Mouse (Mus musculus): Measurements from ENCODE around the gene Smarca2. TPM values are rescaled to one million over a fixed set of nuclear protein-coding genes. Genes with fewer than 3 reads are reported as not detected.

Gene Smarca2
- polyA plus RNA-seq, 1 experiment from 2014 or later = 95.2 TPM

DNA sequence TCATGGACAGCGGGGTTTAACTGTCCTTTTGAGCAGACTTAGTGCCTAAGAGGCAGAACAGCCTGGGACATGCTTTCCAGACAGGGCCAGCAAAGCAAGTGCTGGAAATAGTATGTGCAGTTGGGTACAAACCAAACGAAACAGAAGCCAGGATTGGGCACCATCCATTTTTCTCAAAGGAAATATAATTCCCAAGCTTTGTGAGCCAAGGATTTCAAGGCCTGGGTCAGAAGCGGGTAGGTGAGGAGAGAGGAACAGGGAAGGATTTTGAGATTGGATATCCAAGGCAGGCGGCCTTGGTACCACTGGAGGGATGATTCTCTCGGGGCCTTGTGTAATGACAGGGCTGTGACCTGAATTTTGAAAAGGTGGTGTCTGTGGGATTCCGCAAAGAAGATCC is 116.9 kb downstream of the Smarca2 start:
- Histone ChIP-seq H3K27me3 (replicated peaks; ENCODE audit: control insufficient read depth, insufficient read depth, low read length) (no peaks in the 10 kb centered on the region), H3K4me2 (ENCODE audit: low read length) (no peak overlapping the region), H3K9ac (ENCODE audit: low read depth, low read length) (no peak overlapping the region), H3K27ac (ENCODE audit: low read depth, low read length) (no peak overlapping the region), H3K4me3 (ENCODE audit: low read length) (no peak overlapping the region), H3K36me3 (ENCODE audit: control insufficient read depth, insufficient read depth, low read length) (no peaks in the 10 kb centered on the region), H3K9me3 (ENCODE audit: control insufficient read depth, low read length) (no peaks in the 10 kb centered on the region), H3K4me1 (ENCODE audit: control insufficient read depth, insufficient read depth, low read depth, low read length) (no peaks in the 10 kb centered on the region; the same call in 1 of the 2 replicates)
- 68% methylated on average over 6 of the region's 6 CpGs for WGBS
- no peak for ATAC-seq

- no peak for ATAC-seq
- WGBS = 88% methylated on average over 11 of the region's 11 CpGs
- Histone ChIP-seq H3K27ac (ENCODE audit: low read depth, low read length) (no peak overlapping the region), H3K9me3 (ENCODE audit: control insufficient read depth, low read length) (no peaks in the 10 kb centered on the region), H3K4me2 (ENCODE audit: low read length) (no peak overlapping the region), H3K4me1 (ENCODE audit: control insufficient read depth, insufficient read depth, low read depth, low read length) (no peaks in the 10 kb centered on the region), H3K36me3 (ENCODE audit: control insufficient read depth, insufficient read depth, low read length) (no peaks in the 10 kb centered on the region), H3K27me3 (replicated peaks; ENCODE audit: control insufficient read depth, insufficient read depth, low read length) (no peaks in the 10 kb centered on the region), H3K4me3 (ENCODE audit: low read length) (no peak overlapping the region), H3K9ac (ENCODE audit: low read depth, low read length) (no peak overlapping the region)
These were observed 119.0 kb downstream of the Smarca2 start for GRCm38 (mm10) chr19:26723899-26724298.

DNA sequence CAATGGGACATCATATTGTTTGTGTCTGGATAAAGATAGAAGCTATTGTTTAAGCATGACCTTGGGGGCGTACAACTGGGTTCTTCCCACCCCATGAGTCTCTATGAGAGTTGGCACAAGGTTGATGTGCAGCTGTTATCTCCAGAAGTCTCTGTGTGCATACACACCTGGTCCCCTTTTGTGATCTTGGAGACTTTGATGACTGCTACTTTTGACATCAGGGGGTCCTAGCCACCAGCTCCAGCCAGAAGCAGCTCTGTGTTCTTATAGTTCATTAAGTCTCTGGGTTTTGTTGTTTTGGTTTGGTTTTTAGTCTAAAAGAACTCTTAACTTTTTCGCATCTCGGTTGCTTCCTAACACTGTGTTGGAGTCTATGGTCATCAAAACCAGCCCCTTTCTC is 119.8 kb downstream of the Smarca2 start:
- Histone ChIP-seq H3K27ac (ENCODE audit: low read depth, low read length) (no peak overlapping the region), H3K27me3 (replicated peaks; ENCODE audit: control insufficient read depth, insufficient read depth, low read length) (no peaks in the 10 kb centered on the region), H3K9me3 (ENCODE audit: control insufficient read depth, low read length) (no peaks in the 10 kb centered on the region), H3K4me3 (ENCODE audit: low read length) (no peak overlapping the region), H3K4me2 (ENCODE audit: low read length) (no peak overlapping the region), H3K36me3 (ENCODE audit: control insufficient read depth, insufficient read depth, low read length) (no peaks in the 10 kb centered on the region), H3K4me1 (ENCODE audit: control insufficient read depth, insufficient read depth, low read depth, low read length) (no peaks in the 10 kb centered on the region), H3K9ac (ENCODE audit: low read depth, low read length) (no peak overlapping the region)
- 86% methylated on average over 3 of the region's 3 CpGs for WGBS
- no peak for ATAC-seq

- no peaks in the 10 kb centered on the region for H3K4me1 ChIP-seq (ENCODE audit: control insufficient read depth, insufficient read depth, low read depth, low read length)
- H3K9ac ChIP-seq (ENCODE audit: low read depth, low read length) = no peak overlapping the region
- ATAC-seq = no peak
- no peaks in the 10 kb centered on the region for H3K36me3 ChIP-seq (ENCODE audit: control insufficient read depth, insufficient read depth, low read length)
- H3K4me2 ChIP-seq (ENCODE audit: low read length) = no peak overlapping the region
- no peaks in the 10 kb centered on the region for H3K27me3 ChIP-seq (replicated peaks; ENCODE audit: control insufficient read depth, insufficient read depth, low read length)
- H3K27ac ChIP-seq (ENCODE audit: low read depth, low read length) = no peak overlapping the region
- H3K4me3 ChIP-seq (ENCODE audit: low read length) = no peak overlapping the region
- 83% methylated on average over 9 of the region's 9 CpGs for WGBS
- no peaks in the 10 kb centered on the region for H3K9me3 ChIP-seq (ENCODE audit: control insufficient read depth, low read length)
These were observed 122.9 kb downstream of the Smarca2 start for GRCm38 (mm10) chr19:26727796-26728195.

GRCm38 (mm10) chr19:26730486-26730885 is 125.6 kb downstream of the Smarca2 start:
- Histone ChIP-seq H3K4me1 (ENCODE audit: control insufficient read depth, insufficient read depth, low read depth, low read length) (peaks cover 16% of the 10 kb centered on the region), H3K9ac (ENCODE audit: low read depth, low read length) (no peak overlapping the region), H3K4me3 (ENCODE audit: low read length) (no peak overlapping the region), H3K27ac (ENCODE audit: low read depth, low read length) (no peak overlapping the region), H3K9me3 (ENCODE audit: control insufficient read depth, low read length) (no peaks in the 10 kb centered on the region), H3K36me3 (ENCODE audit: control insufficient read depth, insufficient read depth, low read length) (no peaks in the 10 kb centered on the region), H3K27me3 (replicated peaks; ENCODE audit: control insufficient read depth, insufficient read depth, low read length) (no peaks in the 10 kb centered on the region), H3K4me2 (ENCODE audit: low read length) (no peak overlapping the region)
- ATAC-seq = no peak
- WGBS = 68% methylated on average over 9 of the region's 9 CpGs

DNA sequence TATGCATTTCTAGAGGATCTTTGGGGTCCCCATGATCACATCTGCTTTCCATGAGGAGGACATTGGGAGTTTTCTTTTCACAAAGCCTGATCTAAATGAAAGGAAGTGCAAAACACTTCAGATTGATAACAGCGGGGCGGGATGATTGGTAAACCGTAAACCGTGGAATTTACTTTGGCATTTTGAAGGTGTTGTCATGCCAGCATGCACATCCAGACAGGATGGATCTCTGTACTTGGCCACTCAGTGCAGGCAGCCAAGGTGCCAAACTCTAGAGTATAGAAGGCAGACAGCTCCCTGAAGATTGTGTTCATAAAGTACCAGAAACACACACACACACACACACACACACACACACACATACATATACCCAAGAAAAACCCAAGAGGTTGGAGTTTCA is 126.3 kb downstream of the Smarca2 start:
- Histone ChIP-seq H3K9ac (ENCODE audit: low read depth, low read length) (no peak overlapping the region), H3K27ac (ENCODE audit: low read depth, low read length) (no peak overlapping the region), H3K27me3 (replicated peaks; ENCODE audit: control insufficient read depth, insufficient read depth, low read length) (no peaks in the 10 kb centered on the region), H3K9me3 (ENCODE audit: control insufficient read depth, low read length) (no peaks in the 10 kb centered on the region), H3K4me2 (ENCODE audit: low read length) (no peak overlapping the region), H3K4me3 (ENCODE audit: low read length) (no peak overlapping the region), H3K4me1 (ENCODE audit: control insufficient read depth, insufficient read depth, low read depth, low read length) (peaks cover 16% of the 10 kb centered on the region), H3K36me3 (ENCODE audit: control insufficient read depth, insufficient read depth, low read length) (no peaks in the 10 kb centered on the region)
- 89% methylated on average over 4 of the region's 4 CpGs for WGBS
- ATAC-seq = no peak

- Histone ChIP-seq H3K27ac (ENCODE audit: low read depth, low read length) (no peak overlapping the region), H3K4me1 (ENCODE audit: control insufficient read depth, insufficient read depth, low read depth, low read length) (peaks cover 16% of the 10 kb centered on the region), H3K9ac (ENCODE audit: low read depth, low read length) (no peak overlapping the region), H3K4me3 (ENCODE audit: low read length) (no peak overlapping the region), H3K4me2 (ENCODE audit: low read length) (0 out of 2 replicates have a peak overlapping the region, but pooled peaks have one; percentile 23), H3K36me3 (ENCODE audit: control insufficient read depth, insufficient read depth, low read length) (no peaks in the 10 kb centered on the region), H3K9me3 (ENCODE audit: control insufficient read depth, low read length) (no peaks in the 10 kb centered on the region), H3K27me3 (replicated peaks; ENCODE audit: control insufficient read depth, insufficient read depth, low read length) (no peaks in the 10 kb centered on the region)
- WGBS = 1% methylated on average over 4 of the region's 4 CpGs
- no peak for ATAC-seq
These were observed 127.0 kb downstream of the Smarca2 start for GRCm38 (mm10) chr19:26731809-26732208.

DNA sequence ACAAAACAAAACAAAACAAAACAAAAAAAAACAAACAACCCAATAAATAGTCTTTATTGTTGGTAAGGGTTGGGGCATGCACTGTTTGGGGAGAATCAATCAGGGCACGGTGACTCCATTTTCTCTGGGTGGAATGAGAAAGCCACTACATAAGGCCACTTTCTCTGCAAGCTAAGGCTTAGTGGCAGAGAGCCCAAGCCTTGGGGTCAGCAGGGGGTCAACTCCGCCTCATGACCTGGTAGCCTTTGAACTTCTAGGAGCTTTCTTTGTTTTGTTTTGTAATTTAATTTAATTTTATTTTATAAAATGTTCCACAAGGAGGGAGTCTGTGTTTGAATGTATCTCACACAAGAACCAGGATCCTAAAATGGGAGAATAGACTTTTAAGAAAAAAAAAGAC is 128.2 kb downstream of the Smarca2 start:
- 60% methylated on average over 2 of the region's 2 CpGs for WGBS

DNA sequence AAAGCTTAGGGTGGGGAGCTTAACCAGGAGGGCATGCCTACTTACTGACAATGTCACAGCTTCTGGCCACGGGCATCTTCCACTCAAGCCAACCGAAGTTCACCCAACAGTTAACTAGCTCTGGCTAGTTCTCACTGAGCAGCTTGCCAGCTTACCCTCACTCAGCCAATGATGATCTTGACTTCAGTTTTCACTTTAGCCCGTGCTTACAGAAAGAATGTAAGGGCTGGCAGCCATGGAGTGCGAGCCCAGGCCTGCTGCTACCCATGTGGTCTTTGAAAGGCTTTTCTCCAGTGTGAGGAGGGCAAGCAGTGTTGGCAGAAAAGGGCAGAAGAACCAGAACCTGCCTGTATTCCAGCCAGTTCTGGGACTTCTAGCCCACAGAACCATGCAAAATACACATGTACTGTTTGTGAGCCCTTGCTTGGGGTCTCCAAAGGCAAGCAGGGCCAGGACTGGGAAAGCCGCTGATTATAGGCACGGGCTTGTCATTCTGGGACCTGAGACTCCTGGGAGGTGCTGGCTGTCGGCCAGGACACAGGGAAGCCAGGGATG is 128.8 kb downstream of the Smarca2 start:
- WGBS = 53% methylated on average over 7 of the region's 7 CpGs
- Histone ChIP-seq H3K9ac (ENCODE audit: low read depth, low read length) (no peak overlapping the region), H3K27me3 (replicated peaks; ENCODE audit: control insufficient read depth, insufficient read depth, low read length) (no peaks in the 10 kb centered on the region), H3K4me1 (ENCODE audit: control insufficient read depth, insufficient read depth, low read depth, low read length) (peaks cover 16% of the 10 kb centered on the region), H3K27ac (ENCODE audit: low read depth, low read length) (0 out of 2 replicates have a peak overlapping the region, but pooled peaks have one; percentile 8), H3K36me3 (ENCODE audit: control insufficient read depth, insufficient read depth, low read length) (no peaks in the 10 kb centered on the region), H3K9me3 (ENCODE audit: control insufficient read depth, low read length) (no peaks in the 10 kb centered on the region), H3K4me2 (ENCODE audit: low read length) (no peak overlapping the region), H3K4me3 (ENCODE audit: low read length) (no peak overlapping the region)
- 0 out of 2 replicates have a peak, but pooled peaks have one; percentile 48 for ATAC-seq

More for the DNA sequence above, 128.2 kb downstream of the Smarca2 start:
- H3K36me3 ChIP-seq (ENCODE audit: control insufficient read depth, insufficient read depth, low read length) = no peaks in the 10 kb centered on the region
- no peak for ATAC-seq
- no peak overlapping the region for H3K27ac ChIP-seq (ENCODE audit: low read depth, low read length)
- H3K4me1 ChIP-seq (ENCODE audit: control insufficient read depth, insufficient read depth, low read depth, low read length) = peaks cover 16% of the 10 kb centered on the region
- no peaks in the 10 kb centered on the region for H3K9me3 ChIP-seq (ENCODE audit: control insufficient read depth, low read length)
- H3K27me3 ChIP-seq (replicated peaks; ENCODE audit: control insufficient read depth, insufficient read depth, low read length) = no peaks in the 10 kb centered on the region
- no peak overlapping the region for H3K4me3 ChIP-seq (ENCODE audit: low read length)
- H3K4me2 ChIP-seq (ENCODE audit: low read length) = no peak overlapping the region
- no peak overlapping the region for H3K9ac ChIP-seq (ENCODE audit: low read depth, low read length)
